Mouse (Mus musculus) urinary bladder, postnatal 14 days (tissue): ENCODE measurements around the gene Nek8.
A peak's percentile ranks its signal among the peaks of the same experiment; 100 is the strongest.
"Not testable (repeated sequence)": the region's sequence is repeated elsewhere in the genome, so short reads cannot be mapped to it uniquely, and the experiment has no call there.

ENCODE experiments used
- DNase-seq: peaks from one replicate; pipeline ENCODE4 v3.0.0; 2021; ENCODE audit warnings: low spot score

Gene Nek8

DNA sequence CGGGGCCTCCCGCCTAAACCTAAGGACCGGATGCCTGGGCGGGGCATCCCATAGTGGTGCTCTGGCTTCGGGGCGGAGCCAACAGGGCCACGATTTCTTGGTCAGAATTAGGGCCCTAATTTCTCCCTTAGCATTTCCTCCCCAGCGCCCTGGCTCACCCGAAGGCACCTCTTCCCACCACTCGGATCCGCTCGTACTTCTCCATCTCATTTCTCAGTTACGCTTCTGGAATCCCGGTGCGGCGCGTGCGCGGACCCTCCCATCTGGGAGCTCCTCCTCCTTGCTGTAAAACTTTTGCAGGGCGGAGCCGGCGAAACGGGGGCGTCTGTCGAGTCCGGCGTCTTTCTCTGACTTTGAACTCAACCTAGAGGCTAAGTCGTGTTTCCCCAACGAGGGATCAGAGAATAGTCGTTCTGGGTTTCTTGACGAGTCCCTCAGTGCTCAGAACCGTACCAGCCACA is at the start of gene Nek8, which contains the start of gene Tlcd1:
Gene Nek8 (minus strand): TSS at position 274 of the 461 bp plus-strand sequence.
Gene Tlcd1 (plus strand): TSS at position 310 of the 461 bp plus-strand sequence.
- DNase-seq: peak; percentile 93

DNA sequence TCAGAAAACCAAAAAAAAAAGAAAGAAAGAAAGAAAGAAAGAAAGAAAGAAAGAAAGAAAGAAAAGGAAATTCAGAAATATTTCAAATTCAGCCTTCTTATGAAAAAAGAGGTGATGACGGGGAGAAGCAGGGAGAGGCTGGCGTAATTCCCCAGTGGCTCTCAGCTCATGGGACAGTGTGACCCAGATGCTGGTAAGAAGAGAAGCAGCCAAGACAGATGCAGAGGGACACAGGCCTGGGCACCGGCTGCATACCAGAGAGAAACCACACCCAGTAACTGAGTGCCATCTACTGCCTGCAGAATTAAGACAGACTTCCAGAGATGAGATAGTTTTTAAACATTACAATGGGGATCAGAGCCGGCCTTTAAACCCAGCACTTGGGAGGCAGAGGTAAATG is 47.1 kb upstream of the Nek8 start:
- DNase-seq: no peak

DNA sequence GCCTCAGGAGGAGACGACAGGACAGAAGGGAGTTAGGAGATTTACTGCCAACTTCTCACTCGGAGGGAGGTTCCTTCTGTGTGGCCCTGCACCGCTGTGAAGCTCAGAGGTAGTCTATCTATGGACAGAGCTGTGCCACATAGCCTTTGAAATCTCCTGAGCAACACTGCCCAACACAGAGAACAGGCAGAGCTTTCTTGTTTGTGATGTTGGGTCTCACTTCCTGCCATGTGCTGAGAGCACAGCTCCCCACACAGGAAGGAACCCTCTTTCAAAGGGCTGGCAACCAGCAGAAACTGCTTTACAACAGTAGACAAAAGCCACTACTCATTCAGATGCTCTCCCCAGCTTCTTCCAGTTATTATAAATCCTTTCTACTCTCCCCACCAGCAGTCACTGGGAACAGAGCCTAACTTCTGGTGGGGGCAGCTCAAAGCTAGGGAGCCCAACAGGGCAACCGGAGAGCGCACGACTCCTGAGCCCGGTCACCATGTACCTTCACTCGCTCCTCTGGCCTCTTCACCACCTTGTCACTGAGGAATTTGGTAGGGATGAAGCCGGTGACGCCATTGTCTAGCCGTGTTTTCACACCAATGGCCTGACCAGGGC is 39.3 kb upstream of the Nek8 start:
- DNase-seq: no peak

DNA sequence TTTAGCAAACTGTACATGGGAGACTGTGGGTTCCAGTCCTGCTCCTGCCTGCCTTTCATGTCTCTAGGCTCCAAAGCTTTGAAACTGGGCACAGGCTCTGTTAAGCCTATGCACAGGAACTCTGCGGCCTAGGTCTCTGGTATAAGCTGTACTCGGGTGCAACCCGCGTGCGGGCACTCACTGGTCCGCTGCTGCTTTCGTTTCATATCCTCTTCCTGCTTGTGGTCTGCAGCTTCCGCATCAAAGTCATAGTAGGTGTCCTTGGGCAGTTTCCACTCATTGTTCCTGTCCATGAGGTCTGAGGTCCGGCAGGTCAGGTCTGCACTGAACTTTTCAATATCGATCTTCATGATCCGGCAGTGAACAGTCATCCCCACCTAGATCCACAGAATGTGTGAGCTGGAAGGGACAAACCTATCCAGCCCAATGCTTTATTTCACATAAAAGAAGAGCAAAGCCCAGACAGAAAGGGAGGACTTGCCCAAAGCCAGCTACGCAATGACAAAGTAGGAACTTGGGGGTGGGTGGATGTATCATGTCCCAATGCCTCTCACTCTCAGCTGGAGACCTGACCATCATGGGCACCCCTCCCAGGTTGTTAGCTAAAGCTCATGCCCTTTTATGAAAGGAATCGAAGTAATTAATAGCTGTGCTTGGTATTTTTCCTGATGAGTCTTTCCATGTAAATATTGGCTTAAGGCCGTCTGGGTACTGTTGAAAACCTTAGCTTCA is 36.8 kb upstream of the Nek8 start:
- DNase-seq: no peak

DNA sequence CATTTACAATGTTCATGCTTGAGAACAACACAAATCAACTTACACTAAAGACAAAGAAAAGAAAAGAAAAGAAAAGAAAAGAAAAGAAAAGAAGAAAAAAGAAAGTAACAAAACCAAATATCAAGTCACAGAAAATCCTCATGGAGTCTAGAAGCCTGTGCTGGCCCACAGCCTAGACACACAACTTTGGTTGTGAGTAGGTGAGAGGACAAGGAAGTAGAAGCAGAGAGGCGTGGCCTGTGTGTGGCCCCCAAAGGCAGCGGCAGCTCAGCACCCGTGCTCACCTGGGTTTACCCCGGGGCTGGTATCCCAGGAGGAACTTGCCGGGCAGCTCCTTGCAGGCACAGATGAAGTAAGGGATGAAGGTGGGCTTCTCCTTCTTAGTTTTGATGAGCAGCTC is 35.0 kb upstream of the Nek8 start:
- DNase-seq: no peak

DNA sequence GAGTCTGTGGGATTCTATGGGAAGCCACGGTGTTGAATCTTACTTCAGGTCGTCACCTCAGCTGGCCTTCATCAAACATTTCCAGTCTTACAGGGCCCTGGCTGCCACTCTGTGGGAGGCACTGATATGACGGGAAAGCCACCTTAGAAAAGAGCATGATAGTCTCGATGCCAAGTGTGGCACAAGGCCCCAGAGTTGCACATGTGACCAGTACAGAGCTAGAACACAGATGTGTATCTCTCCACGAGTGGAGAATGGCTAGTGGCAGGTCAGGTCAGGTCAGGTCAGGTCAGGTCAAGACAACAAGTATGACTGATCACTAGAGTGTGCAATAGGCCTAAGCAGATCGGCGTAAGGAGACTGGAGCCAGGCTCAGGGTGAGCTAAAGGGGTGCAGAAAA is 34.1 kb upstream of the Nek8 start:
- DNase-seq: no peak

DNA sequence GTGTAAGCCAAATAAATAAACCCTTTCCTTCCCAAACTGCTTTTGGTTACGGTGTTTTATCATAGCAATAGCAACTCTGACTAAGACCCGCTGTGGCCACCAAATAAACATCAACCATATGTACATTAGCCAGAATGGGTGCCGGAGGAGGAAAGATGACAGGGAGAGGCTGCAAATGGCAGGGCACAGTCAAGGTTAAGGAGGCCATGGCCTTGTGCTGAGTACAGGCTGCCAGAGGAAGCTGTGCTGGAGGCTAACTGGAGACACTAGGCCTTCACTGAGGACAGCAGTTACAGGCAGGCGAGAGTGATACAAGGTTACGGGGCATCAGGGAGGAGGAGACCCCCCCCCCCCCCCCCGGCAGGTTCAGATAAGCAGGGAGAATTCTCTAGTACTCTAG is 33.4 kb upstream of the Nek8 start:
- no peak for DNase-seq

DNA sequence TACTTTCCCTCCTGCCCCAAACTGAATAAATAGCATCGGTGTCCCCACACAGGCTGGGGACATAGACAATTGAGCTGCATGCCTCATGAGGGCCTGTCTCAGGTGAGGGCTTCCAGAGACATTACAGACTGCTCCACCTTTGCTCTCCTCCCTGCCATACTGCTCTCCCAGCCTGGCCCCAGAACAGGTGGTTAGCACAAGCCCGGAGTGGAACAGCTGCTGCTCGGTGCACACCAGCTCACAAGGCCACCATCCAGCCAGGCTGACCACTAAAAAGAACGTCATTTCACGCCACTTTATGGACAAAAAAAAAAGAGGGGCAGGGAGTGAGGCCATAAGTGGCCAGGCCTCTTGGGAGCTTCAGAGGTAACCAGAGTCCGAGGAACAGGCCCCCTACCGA is 30.7 kb upstream of the Nek8 start:
- DNase-seq: no peak

DNA sequence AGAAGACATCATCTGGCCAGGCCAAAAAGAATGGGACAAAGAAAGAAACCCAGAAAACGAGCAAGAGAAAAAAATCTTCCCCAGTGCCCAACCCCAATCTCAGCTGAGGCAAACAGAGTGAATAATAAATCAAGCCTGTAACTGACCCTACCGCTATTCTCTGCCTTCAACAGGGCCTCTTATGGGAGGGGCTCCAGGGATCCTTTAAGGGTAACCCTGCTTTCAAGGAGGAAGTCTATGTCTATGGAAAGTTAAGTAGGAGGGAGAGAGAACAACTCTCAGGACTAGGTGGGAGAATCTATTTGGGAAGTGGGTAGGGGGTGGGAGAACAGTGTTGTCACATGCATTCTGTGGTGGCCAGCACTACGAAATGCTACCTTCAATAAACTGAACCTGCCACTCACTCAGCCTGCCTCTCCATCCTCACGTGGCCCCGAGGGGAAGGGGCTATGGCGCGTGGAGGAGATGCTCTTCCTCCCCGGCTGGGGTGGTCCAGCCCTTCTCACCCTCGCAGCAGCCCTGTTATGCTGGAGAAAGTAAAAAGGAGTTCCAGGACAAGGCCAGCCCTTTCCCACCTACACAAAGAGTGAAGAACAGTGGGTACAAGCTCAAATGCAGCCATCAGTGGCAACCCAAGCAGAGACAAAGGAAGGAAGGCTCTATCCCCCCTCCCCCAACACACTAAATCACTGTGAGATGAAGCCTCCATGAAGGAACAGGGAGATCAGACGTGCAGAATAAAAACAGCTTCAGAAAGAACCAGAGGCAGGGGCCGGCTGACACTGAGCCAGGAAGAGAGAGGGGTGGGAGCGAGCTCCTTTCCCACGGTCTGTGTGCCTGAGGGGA is 29.1 kb upstream of the Nek8 start:
- no peak for DNase-seq

DNA sequence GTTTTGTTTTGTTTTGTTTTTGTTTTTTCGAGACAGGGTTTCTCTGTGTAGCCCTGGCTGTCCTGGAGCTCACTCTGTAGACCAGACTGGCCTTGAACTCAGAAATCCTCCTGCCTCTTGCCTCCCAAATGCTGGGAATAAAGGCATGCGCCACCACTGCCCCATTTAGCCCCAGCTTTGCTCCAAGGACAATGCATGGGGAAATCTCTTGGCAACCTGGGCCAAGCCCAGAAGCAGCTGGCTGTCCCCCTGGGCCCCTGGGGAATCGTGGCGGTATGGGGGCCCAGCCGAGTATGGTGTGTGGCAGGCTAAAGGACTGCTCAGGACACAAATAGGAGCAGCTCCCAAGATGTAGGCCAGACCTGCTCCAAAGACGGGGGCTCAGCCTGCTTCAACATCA is 27.8 kb upstream of the Nek8 start:
- DNase-seq: no peak

DNA sequence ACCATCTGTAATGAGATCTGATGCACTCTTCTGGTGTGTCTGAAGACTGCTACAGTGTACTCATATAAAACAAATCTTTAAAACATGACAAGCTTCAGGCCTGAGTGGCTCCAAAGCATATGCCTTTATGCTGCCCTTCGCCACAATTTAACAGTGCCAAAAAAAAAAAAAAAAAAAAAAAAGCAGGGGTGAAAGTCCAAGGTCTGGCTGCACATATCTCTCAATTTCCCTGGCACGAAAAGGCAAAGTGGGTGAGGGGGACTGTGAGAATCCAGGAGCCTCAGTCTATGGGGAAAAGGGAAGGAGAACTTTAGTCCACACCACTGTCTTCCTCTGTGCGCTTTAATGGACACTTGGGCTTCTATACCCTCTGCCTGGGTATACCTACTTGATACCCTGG is 25.9 kb upstream of the Nek8 start:
- DNase-seq: no peak

DNA sequence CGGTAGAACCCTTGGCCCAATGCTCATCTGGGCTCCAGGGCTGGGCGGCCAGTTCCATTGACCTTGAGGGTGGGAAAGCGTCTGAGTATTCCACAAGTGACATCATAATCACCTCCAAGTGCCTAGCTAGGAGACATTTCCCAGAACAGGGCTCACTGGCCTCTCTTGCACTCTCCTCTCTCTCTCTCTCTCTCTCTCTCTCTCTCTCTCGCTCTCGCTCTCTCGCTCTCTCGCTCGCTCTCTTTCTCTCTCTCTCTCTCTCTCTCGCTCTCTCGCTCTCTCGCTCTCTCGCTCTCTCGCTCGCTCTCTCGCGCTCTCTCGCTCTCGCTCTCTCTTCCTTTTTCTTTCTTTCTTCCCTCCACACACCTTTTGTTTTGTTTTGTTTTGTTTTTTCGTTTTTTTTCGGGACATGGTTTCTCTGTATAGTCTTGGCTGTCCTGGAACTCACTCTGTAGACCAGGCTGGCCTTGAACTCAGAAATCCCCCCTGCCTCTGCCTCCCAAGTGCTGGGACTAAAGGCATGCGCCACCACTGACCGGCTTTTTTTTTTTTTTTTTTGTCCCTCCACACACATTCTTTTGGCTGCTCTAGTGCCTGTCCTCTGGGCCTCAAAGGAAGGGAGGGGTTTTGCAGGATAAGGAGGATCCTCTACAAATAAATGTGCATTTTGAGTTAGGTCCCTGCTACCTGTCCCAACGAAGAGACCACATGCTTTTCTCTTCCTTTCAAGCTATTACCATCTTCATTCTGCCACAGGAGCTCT is 18.8 kb upstream of the Nek8 start:
- no peak for DNase-seq

DNA sequence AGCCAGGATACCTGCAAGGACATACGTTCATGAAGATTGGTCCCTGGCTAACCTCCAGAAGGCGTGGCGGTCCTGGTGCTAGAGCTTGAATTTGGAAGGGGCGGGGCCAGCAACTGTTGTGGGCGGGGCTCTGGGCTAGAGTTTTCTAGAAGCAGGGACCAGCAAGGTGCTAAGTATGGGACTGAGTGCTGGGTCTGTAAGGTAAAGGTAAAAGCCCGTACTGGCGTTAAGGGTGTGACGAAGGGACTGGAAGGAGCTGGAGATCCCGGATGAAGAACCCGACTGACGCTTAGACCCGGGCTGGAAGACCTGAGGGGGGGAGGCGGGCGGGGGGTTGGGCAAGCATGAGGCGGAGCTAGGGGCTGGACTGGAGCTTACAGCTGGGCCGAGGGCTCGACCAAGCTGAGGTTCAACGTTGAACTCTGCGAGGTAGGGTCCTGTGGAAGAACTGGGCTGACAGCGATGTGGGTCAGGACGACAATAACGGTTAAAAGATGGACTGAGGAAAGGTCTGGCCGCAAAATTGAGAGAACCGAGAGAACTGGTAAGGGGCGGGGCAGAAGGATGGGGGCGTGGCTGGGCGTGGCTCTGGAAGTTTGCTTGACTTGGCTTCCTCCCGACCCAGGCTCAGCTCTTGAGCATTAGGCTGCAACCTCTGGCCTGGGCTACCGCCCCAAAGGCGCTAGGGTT is 18.1 kb upstream of the Nek8 start:
- DNase-seq: peak; percentile 84

DNA sequence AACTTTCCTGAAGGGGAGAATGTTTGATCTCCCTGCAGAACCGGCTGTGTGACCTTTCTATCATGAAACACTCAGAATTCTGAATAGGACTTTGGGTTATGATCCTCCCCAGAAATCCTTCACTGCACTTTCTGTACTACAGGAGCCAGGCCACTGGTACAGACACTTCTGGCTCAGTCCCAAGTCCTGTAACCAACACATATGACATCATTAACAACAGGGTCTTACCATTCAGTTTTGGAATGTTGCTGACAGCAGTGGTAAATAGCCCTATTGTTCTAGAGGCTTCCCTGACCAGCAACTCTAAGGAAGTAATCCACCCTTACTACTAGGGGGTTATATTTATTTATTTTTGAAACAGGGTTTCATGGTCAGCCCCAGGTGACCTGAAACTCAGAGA is 16.6 kb upstream of the Nek8 start, which contains the start of gene Proca1:
Gene Proca1 (plus strand): TSS at position 280 of the 400 bp plus-strand sequence.
- no peak for DNase-seq

DNA sequence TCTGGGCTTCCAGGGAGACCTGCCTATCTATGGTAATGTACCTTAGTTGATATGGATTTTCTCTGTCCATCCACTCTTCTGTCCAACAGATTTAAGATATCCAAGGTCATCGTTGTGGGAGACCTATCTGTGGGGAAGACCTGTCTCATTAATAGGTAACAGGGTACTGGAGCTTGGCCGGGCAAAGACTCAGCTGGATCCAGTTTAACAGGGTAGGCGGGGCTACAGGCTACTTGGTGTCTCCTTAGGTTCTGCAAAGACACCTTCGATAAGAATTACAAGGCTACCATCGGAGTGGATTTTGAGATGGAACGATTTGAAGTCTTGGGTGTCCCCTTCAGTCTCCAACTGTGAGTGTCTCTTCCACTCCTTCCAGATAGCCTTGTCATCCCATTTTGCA is 13.6 kb upstream of the Nek8 start:
- DNase-seq: no peak

DNA sequence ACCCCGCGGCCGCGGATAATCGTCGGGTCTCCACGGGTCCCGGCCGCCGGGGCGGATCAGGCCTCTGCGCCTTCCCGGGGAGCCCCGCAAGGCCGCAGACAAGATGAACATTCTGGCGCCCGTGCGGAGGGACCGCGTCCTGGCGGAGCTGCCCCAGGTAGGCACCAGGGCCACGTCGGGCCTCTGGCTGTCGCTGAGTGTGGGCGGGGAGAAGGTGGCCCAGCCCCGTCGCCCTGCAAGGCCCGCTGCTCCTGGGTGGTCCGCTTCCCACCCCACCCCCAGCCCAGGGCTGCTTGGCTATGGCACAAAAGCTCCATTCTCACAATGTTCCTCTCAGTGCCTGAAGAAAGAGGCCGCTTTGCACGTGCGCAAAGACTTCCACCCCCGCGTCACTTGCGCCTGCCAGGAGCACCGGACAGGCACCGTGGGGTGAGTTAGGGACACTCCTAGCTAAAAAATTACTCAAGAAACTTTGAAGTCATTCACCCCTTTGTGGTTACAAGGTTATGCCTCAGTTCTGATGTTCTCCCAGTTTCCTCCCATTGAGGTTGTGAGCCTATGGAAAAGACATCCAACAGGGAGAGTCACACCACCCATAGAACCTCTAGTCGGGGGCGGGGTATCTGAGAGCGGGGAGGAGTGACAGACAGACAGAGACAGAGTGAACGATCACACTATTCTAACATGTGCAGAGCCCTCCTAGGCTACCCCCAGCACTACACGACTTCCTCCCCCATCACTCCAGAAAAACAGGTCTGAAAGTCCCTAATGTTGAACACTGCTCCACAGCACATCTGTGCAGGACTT is 13.0 kb upstream of the Nek8 start:
- peak; percentile 61 for DNase-seq

DNA sequence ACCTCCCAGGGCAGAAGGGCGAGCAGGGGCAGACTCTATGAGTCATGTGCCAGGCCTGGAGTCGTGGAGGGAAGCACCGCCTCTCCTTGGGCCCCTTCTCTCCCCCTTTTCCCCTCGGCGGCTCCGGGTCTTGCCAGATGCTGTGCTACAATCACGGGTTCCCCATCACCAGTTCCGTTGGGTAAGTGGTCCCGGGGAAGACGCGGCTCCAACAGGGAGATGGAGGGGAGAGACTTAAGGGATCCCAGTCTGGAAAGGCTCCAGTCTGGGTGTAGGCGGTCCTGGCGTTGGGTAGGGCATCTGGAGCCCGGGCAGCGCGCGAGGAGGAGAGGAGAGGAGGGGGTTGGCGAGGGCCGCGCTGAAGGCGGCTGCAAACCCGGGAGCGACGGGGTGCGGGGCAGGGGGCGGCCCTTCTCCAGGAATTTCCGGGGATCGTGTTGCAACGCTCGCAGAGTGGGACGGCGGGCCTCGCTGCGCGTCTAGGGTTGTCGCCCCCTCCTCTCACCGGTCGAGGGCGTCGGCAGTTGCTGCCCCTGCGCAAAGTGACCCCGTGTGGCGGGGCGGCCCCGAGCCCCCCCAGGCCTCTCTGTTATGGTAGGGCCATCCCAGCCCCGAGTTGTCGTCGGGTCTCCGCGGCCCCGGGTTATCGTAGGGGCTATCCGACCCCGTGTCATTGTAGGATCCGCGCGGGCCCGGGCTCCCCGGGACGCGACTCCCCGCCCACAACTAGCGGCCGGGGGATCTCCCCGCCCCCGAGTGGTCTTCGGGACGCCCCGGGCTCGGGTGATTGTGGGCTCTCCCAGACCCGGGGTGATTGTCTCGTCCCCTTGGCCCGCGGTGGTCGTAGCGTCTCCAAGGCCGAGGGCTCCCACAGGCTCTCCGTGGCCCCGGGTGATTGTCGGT is 12.1 kb upstream of the Nek8 start, which contains the start of gene Rab34:
Gene Rab34 (plus strand): TSS at position 100 of the 903 bp plus-strand sequence.
- DNase-seq: peak; percentile 81

DNA sequence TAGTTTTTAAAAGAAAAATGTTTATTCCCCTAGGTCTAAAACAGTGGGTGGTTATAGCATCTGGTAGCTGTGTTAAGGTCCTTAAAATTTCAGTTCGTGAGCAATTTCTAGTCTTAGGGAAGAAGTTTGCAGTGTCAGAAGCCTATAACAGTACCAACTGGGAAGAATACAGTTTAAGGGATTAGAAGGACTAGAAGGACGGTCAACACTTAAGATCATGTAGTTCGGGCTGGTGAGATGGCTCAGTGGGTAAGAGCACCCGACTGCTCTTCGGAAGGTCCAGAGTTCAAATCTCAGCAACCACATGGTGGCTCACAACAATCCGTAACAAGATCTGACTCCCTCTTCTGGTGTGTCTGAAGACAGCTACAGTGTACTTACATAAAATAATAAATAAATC is 8.2 kb upstream of the Nek8 start:
- not testable (repeated sequence) for DNase-seq

DNA sequence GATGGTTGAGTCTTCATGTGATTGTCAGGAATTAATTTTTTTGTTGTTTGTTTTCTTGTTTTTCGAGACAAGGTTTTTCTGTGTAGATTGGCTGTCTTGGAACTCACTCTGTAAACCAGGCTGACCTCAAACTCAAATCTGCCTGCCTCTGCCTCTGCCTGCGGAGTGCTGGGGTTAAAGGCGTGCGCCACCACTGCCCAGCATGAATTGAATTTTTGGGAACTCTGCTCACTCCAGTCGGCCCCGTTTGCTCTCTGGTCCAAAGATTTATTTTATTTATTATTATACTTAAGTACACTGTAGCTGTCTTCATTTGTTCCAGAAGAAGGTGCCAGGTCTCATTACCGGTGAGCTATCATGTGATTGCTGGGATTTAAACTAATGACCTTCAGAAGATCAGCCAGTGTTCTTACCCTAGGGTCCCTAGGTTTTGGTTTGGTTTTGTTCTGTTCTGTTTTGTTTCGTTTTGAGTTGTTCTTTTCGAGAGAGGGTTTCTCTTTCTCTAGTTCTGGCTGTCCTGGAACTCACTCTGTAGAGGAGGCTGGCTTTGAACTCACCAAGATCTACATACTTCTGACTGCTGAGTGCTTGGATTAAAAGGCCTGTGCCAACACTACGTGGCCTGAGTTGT is 7.5 kb upstream of the Nek8 start:
- no peak for DNase-seq
